Mouse (Mus musculus): Measurements from ENCODE around the gene Fam162a. TPM values are rescaled to one million over a fixed set of nuclear protein-coding genes. Genes with fewer than 3 reads are reported as not detected.

The Fam162a gene
- total RNA-seq, 2 experiments from 2014 or later, result 133 TPM

Other genes with a start within 250 kb of the Fam162a start
- 1 to 10 TPM; 3.0 to 3.3 TPM for gene Parp14, start 200.1 kb downstream of the Fam162a start, total RNA-seq (2021)
- 1 to 10 TPM; 5.2 to 5.5 TPM for gene Parp9, start 133.1 kb downstream of the Fam162a start, total RNA-seq (2021)
- 1 to 10 TPM; 4.5 to 4.9 TPM for gene Dtx3l, start 132.4 kb downstream of the Fam162a start, total RNA-seq (2021)
- gene Kpna1, start 92.8 kb downstream of the Fam162a start, total RNA-seq (2021), result 100 to 1,000 TPM in 1 of 2 experiments, 10 to 100 TPM in 1; 96.7 to 118 TPM
- gene Wdr5b, start 30.4 kb downstream of the Fam162a start, total RNA-seq (2021), result 1 to 10 TPM; 2.1 to 2.3 TPM
- 10 to 100 TPM; 30.7 to 31.3 TPM for gene Ccdc58, start 91 bp upstream of the Fam162a start, total RNA-seq (2021)
- not detected for gene Csta1, start 59.6 kb upstream of the Fam162a start, total RNA-seq (2021)
- not detected for gene Stfa2l1, start 85.2 kb upstream of the Fam162a start, total RNA-seq (2021)
- not detected for gene Gm5483, start 112.6 kb upstream of the Fam162a start, total RNA-seq (2021)
- not detected for gene Gm5416, start 138.8 kb upstream of the Fam162a start, total RNA-seq (2021)
- gene 2010005H15Rik, start 149.9 kb upstream of the Fam162a start, total RNA-seq (2021), result not detected
- gene Stfa1, start 205.4 kb upstream of the Fam162a start, total RNA-seq (2021), result not detected